Mouse (Mus musculus): ENCODE results near the gene Sypl2. TPM values are rescaled to one million over a fixed set of nuclear protein-coding genes. Genes with fewer than 3 reads are reported as not detected.

Sypl2 gene
- polyA plus RNA-seq, 1 experiment from 2014 or later = 0.48 TPM

DNA sequence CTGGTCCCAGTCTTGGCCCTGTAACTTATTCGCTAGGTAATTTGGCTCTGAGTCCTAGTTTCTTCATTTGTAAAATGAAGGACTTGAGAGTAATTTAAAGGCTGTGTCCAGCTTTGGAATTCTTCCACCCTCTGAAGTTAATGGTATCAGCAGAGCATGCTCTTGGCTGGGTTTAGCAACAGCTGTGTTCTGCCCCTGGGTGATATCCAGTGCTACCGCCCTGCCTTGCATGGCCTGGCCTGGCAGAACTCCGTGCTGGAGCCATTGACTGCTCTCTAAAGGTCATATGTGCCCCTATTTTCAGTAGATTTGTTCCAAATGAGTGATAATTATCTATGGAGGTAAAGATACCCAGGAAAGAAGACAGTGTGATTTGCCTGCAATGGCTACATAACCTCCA lies 5.8 kb downstream of the Sypl2 start:
- no peaks in the 10 kb centered on the region for H3K4me1 ChIP-seq
- no peak overlapping the region for H3K4me2 ChIP-seq
- no peak overlapping the region for H3K27ac ChIP-seq
- H3K4me3 ChIP-seq (replicated peaks) = no peak overlapping the region
- H3K9me3 ChIP-seq = no peaks in the 10 kb centered on the region
- H3K27me3 ChIP-seq (replicated peaks) = peaks cover 24% of the 10 kb centered on the region
- no peak overlapping the region for H3K9ac ChIP-seq
- H3K36me3 ChIP-seq = no peaks in the 10 kb centered on the region
- no peak for ATAC-seq (ENCODE audit: insufficient read depth, low FRiP score, low read depth)
- WGBS = 75% methylated on average over 3 of the region's 3 CpGs

DNA sequence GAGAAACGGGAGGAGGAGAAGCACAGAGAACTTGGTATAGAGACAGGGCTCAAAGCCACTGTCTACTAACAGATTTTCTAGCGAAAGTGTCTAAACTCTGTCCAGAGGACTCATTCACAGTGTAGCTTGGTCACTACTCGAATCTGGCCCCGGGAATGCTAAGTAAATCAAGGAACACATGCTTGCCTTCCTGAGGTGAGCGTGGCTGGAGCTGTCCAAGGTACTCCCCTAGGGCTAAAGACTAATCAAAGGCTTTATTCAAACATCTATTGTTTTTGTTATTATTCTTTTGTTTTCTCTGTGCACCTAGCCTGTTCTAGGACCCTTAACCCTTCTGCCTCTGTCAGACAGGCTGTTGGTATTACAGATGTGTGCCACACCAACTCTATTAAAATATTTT lies 11.7 kb downstream of the Sypl2 start:
- H3K36me3 ChIP-seq = no peaks in the 10 kb centered on the region
- no peak overlapping the region for H3K4me2 ChIP-seq
- no peak overlapping the region for H3K4me3 ChIP-seq (replicated peaks)
- no peak for ATAC-seq (ENCODE audit: insufficient read depth, low FRiP score, low read depth)
- no peaks in the 10 kb centered on the region for H3K9me3 ChIP-seq
- H3K27me3 ChIP-seq (replicated peaks) = no peaks in the 10 kb centered on the region
- H3K27ac ChIP-seq = no peak overlapping the region
- H3K9ac ChIP-seq = no peak overlapping the region
- 11% methylated on average over 5 of the region's 5 CpGs for WGBS
- peaks cover 3% of the 10 kb centered on the region; the same call in 1 of the 2 replicates for H3K4me1 ChIP-seq

DNA sequence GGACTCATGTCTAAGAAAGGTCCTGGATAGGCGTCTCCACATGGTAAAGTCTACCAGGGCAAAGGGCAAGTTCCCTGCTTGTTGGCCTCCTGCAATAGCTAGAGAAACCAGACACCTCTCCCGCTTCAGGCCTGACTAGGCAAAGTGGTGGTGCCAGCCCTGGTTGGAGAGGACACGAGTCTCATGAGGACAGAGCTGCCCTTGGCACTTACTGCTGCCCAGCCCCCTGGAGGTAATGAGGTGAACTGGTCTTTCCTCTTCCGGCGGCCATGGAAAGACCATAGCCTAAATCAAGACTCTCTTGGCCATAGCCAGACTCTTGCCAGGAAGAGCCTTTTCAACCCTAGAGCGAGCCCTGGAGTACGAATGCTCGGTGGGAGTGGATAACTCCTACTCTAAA lies 14.0 kb downstream of the Sypl2 start:
- no peak overlapping the region for H3K9ac ChIP-seq
- ATAC-seq (ENCODE audit: insufficient read depth, low FRiP score, low read depth) = no peak
- peaks cover 14% of the 10 kb centered on the region for H3K4me1 ChIP-seq
- no peak overlapping the region for H3K4me2 ChIP-seq
- no peaks in the 10 kb centered on the region for H3K36me3 ChIP-seq
- 76% methylated on average over 8 of the region's 8 CpGs for WGBS
- no peak overlapping the region for H3K27ac ChIP-seq
- no peak overlapping the region for H3K4me3 ChIP-seq (replicated peaks)
- no peaks in the 10 kb centered on the region for H3K27me3 ChIP-seq (replicated peaks)
- H3K9me3 ChIP-seq = no peaks in the 10 kb centered on the region

DNA sequence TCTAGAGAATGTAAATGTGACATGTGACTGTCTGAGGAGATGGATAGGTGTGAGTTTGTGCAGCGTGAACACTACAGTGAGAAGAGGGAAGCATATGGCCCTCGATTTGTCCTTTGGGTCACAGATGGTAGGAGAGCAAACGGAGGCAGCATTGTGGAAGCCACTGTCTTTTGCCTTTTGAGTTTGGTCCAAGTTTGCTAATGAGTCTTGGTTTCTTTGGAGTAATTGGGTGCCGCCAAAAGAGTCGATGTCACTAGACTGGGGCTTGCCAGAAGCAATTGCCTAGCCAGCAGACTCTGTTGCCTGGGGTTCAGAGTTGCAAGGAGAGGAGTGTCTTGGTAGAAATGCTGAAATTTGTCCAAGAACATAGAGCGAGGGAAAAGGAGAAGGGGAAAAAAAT lies 14.6 kb downstream of the Sypl2 start:
- ATAC-seq (ENCODE audit: insufficient read depth, low FRiP score, low read depth) = no peak
- H3K4me3 ChIP-seq (replicated peaks) = no peak overlapping the region
- H3K27ac ChIP-seq = no peak overlapping the region
- H3K4me2 ChIP-seq = no peak overlapping the region
- H3K4me1 ChIP-seq = peaks cover 19% of the 10 kb centered on the region
- H3K9ac ChIP-seq = no peak overlapping the region
- no peaks in the 10 kb centered on the region for H3K9me3 ChIP-seq
- H3K27me3 ChIP-seq (replicated peaks) = no peaks in the 10 kb centered on the region
- no peaks in the 10 kb centered on the region for H3K36me3 ChIP-seq
- whole genome bisulfite sequencing = 83% methylated on average over 6 of the region's 6 CpGs

DNA sequence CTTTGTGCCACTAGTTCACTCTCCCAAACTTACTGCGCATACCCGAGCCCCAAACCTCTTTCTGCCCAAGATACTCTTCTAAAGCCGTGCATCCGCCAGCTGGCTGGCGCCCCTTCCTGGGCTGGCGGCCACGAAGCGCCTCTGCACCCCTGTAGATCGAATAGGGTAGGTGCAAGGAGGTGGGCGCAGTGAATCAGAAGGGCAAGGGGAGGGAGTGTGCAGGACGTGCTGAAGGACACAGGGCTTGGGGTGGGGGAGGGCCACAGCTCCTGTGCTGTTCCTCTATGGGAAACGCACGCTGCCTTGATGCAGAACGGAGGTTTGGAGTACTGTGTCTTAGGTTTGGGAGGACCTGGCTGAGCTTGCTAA lies 15.7 kb downstream of the Sypl2 start, which contains the start of gene Atxn7l2:
Gene Atxn7l2, minus strand, starts transcription at position 164 of the 369 bp plus-strand sequence.
- peak; percentile 67 for ATAC-seq (ENCODE audit: insufficient read depth, low FRiP score, low read depth)
- H3K4me1 ChIP-seq = peaks cover 26% of the 10 kb centered on the region

DNA sequence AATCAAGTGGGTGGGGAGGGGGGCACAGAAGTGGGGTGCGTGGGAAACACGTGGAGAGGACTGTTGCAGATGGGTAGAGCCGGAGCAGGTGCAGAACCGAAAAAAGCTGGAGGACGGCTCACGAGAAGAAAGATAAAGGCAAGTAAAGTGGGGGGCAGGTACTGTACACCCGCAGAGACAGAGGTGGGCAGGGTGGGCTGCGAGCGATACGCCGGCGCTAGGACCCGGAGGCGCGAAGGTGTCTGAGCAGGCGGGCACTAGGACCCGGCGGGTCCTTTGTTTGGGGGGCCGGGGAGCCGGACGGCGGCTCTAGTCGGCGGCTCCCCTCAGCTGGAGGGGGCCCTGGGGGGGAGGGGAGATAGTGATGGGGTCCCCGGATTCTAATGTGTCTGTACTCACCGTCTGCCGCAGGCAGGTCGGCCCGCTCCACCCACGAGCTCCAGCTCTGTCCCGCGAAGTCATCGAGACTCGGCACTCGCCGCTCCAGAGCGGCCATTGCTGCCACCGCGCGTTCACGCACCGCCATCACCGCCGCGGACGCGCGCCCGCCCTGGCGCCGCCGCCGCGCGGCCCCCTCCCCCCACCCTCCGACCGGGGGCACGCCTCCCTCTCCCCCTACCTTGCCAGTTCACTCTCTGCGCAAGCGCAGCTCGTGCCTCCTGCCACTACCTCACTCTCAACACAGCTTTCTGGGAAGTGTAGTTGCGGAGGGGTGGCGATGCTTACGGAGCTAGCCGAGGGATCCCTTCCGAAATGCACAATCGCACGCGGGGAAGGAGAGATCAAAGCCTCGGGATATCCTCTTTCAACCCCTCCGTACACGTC lies 16.3 kb downstream of the Sypl2 start:
- under 1% methylated on average over 66 of the region's 72 CpGs for WGBS
- peak overlapping the region; percentile 96 for H3K4me2 ChIP-seq
- peak overlapping the region; percentile 93 for H3K27ac ChIP-seq
- ATAC-seq (ENCODE audit: insufficient read depth, low FRiP score, low read depth) = peak; percentile 90
- H3K36me3 ChIP-seq = peaks cover 7% of the 10 kb centered on the region; the same call in 1 of the 2 replicates
- H3K9ac ChIP-seq = peak overlapping the region; percentile 71
- H3K27me3 ChIP-seq (replicated peaks) = no peaks in the 10 kb centered on the region
- H3K4me1 ChIP-seq = peaks cover 26% of the 10 kb centered on the region
- no peaks in the 10 kb centered on the region for H3K9me3 ChIP-seq
- peak overlapping the region; percentile 66 for H3K4me3 ChIP-seq (replicated peaks)

More for the DNA sequence above, 15.7 kb downstream of the Sypl2 start, which contains the start of gene Atxn7l2:
- H3K27me3 ChIP-seq (replicated peaks) = no peaks in the 10 kb centered on the region
- peak within 1 kb of the TSS; percentile 66 for H3K4me3 ChIP-seq (replicated peaks)
- H3K9me3 ChIP-seq = no peaks in the 10 kb centered on the region
- peaks cover 2% of the 10 kb centered on the region; the same call in 1 of the 2 replicates for H3K36me3 ChIP-seq
- WGBS = under 1% methylated on average over 14 of the region's 14 CpGs
- H3K9ac ChIP-seq = peak within 1 kb of the TSS; percentile 71
- peak within 1 kb of the TSS; percentile 96 for H3K4me2 ChIP-seq
- H3K27ac ChIP-seq = peak within 1 kb of the TSS; percentile 93

DNA sequence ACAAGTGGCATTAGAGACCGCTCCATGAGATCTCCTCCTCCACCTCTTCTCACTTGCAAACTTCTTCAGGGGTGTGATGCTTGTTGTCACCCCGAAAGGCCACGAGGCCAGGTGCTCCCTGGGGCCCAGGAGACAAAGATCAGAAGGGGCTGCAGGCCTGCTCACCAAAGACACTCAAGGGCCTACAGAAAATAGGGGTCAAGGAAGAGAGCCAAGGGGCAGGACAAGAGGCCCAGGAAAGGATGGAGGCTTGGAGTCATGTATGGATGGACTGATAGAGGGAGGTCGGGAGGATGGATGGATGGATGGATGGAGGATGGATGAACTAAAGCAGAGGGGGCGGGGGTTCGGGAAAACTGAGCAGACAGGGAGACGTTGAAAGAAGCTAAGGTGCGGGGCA lies 16.9 kb downstream of the Sypl2 start:
- Histone ChIP-seq H3K4me1 (peaks cover 26% of the 10 kb centered on the region), H3K36me3 (peaks cover 12% of the 10 kb centered on the region; the same call in 1 of the 2 replicates), H3K27ac (no peak overlapping the region), H3K9me3 (no peaks in the 10 kb centered on the region), H3K9ac (peak overlapping the region; percentile 71; the same call in 1 of the 2 replicates), H3K27me3 (replicated peaks) (no peaks in the 10 kb centered on the region), H3K4me3 (replicated peaks) (peak overlapping the region; percentile 66), H3K4me2 (peak overlapping the region; percentile 79)
- WGBS = 5% methylated on average over 8 of the region's 8 CpGs
- ATAC-seq (ENCODE audit: insufficient read depth, low FRiP score, low read depth) = no peak

DNA sequence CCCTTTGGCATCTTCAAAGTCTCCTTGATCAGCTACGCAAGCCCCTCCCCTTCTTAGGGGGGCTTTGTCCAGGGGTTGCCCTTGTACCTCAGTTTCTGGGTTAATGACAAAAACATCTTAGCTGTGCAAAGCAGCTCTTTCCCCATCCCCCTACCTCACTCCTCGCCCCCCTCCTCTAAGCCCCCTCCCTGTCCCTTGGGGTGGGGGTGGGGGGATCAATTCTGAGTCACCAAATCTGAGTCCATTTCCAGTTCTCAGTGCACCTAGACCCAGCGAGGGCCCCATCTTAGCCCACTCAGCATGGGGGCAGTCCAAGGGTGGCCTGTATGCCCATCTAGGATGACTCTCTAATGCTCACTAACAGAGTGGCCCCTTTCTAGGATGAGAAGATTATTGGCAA lies 17.4 kb downstream of the Sypl2 start:
- ATAC-seq (ENCODE audit: insufficient read depth, low FRiP score, low read depth) = no peak
- H3K4me3 ChIP-seq (replicated peaks) = peak overlapping the region; percentile 66
- 66% methylated on average over 3 of the region's 3 CpGs for whole genome bisulfite sequencing

DNA sequence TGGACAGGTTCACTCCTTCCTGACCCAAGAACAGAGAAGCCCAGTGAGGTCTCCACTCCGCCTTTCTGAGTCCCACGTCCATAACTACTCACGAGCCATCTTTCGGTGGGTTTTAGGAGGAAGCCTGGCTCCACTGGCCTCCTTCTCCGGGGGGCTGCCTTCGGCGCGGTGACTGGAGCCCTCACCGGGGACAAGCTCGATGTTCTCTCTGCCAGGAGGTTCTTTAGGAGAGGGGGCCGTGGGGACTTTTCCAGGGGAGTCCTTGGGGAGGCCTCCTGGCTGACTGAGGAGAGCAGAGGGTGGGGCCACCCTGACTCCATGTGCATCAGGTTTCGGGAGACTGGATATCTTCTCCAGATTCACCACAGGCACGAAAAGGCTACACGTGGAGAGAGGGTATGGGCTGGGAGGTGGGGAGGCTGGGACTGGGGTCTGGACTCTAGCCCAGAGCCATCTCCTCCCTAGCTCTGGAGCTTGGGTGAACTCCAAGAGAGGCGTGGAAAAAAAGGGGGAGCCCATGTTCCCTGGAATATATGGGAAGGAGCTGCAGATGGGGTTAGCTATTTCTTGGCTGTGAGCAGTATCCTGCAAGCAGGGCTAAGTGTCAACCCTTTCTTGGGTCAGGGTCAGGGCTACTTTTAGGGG lies 19.6 kb downstream of the Sypl2 start:
- H3K27me3 ChIP-seq (replicated peaks) = no peaks in the 10 kb centered on the region
- WGBS = 72% methylated on average over 15 of the region's 15 CpGs
- no peak for ATAC-seq (ENCODE audit: insufficient read depth, low FRiP score, low read depth)
- no peak overlapping the region for H3K4me3 ChIP-seq (replicated peaks)
- H3K9me3 ChIP-seq = no peaks in the 10 kb centered on the region
- no peak overlapping the region for H3K9ac ChIP-seq
- peaks cover 12% of the 10 kb centered on the region; the same call in 1 of the 2 replicates for H3K36me3 ChIP-seq
- H3K27ac ChIP-seq = peak overlapping the region; percentile 59; the same call in 1 of the 2 replicates
- H3K4me1 ChIP-seq = peaks cover 27% of the 10 kb centered on the region
- H3K4me2 ChIP-seq = peak overlapping the region; percentile 16; the same call in 1 of the 2 replicates

More for the DNA sequence above, 17.4 kb downstream of the Sypl2 start:
- H3K9me3 ChIP-seq = no peaks in the 10 kb centered on the region
- H3K27ac ChIP-seq = no peak overlapping the region
- peak overlapping the region; percentile 79 for H3K4me2 ChIP-seq
- H3K9ac ChIP-seq = peak overlapping the region; percentile 71; the same call in 1 of the 2 replicates
- H3K4me1 ChIP-seq = peaks cover 26% of the 10 kb centered on the region
- peaks cover 12% of the 10 kb centered on the region; the same call in 1 of the 2 replicates for H3K36me3 ChIP-seq
- H3K27me3 ChIP-seq (replicated peaks) = no peaks in the 10 kb centered on the region

DNA sequence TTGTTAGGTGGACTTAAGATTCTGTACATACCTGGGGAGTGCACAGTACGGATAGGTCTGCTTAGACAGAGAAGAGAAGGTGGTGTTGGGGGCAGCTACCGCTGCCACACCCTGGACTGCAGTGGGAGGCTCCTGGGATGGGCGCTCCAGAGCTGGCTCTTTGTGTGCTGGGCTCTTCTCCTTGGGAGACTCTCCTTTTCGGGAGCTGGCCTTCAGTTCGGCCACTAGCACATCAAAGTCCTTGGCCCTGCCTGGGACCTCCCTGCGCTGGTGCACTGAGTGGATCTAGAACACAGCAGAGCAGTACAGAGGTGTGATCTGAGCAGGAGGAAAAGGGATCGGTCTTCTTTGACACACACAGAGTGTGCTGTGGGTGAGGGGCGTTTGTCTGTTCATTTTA lies 20.8 kb downstream of the Sypl2 start:
- no peak overlapping the region for H3K27ac ChIP-seq
- H3K9me3 ChIP-seq = no peaks in the 10 kb centered on the region
- no peak for ATAC-seq (ENCODE audit: insufficient read depth, low FRiP score, low read depth)
- peaks cover 12% of the 10 kb centered on the region; the same call in 1 of the 2 replicates for H3K36me3 ChIP-seq
- no peak overlapping the region for H3K9ac ChIP-seq
- H3K4me2 ChIP-seq = no peak overlapping the region
- H3K4me1 ChIP-seq = peaks cover 35% of the 10 kb centered on the region
- 83% methylated on average over 8 of the region's 8 CpGs for WGBS
- H3K4me3 ChIP-seq (replicated peaks) = no peak overlapping the region
- H3K27me3 ChIP-seq (replicated peaks) = no peaks in the 10 kb centered on the region

DNA sequence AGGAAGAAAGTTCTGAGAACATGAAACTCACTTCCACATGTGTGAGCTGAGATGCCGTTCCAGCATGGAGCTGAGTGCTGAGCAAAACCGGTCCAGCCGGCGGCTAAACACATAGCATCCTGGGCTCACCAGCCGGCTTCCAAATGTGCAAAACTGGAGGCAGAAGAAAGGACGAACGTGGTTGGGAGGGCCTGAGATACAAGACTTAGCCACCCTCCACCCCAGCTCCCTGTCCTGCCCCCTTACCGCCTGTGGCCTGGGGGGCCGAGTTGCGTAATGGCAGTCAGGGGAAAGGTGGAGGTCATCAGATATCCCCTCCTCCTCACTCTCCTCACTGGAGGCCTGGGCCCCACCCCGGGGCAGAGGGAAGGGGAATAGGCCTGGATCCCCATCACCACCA lies 22.0 kb downstream of the Sypl2 start:
- peaks cover 37% of the 10 kb centered on the region for H3K4me1 ChIP-seq

More for the DNA sequence above, 22.0 kb downstream of the Sypl2 start:
- no peak for ATAC-seq (ENCODE audit: insufficient read depth, low FRiP score, low read depth)
- no peak overlapping the region for H3K9ac ChIP-seq
- H3K4me2 ChIP-seq = no peak overlapping the region
- H3K9me3 ChIP-seq = no peaks in the 10 kb centered on the region
- no peak overlapping the region for H3K4me3 ChIP-seq (replicated peaks)
- H3K36me3 ChIP-seq = peaks cover 12% of the 10 kb centered on the region; the same call in 1 of the 2 replicates
- H3K27ac ChIP-seq = no peak overlapping the region
- 78% methylated on average over 11 of the region's 11 CpGs for WGBS
- no peaks in the 10 kb centered on the region for H3K27me3 ChIP-seq (replicated peaks)

Measured in stomach, embryonic 15.5 days (tissue).